Mouse (Mus musculus): ENCODE measurements around the gene Ano5.

The Ano5 gene

GRCm38 (mm10) chr7:51628349-51628748 is 117.5 kb downstream of the Ano5 start:
- DNase-seq (ENCODE audit: low read depth, low spot score), result no peak

DNA sequence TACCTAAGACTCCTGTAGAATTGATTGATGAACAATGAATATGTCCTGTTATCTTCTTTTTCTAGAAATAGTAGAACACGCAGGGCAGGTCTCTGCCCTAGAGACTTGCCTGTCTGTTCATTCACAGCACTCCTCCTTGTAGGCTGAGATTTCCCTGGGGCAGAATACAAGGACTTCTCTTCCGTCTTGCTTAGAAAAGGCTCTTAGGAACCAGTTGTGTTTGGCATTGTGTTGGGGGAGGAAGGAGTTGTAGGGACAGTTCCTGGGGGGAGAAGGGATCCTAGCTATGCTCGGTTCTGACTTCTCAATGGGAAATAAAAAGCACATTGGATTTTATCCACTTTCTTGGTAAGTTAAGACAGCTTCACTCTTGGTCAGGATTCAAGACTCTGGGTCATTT is 118.4 kb downstream of the Ano5 start:
- DNase-seq (ENCODE audit: low read depth, low spot score), result no peak

GRCm38 (mm10) chr7:51631171-51631570 is 120.3 kb downstream of the Ano5 start:
- no peak for DNase-seq (ENCODE audit: low read depth, low spot score)

DNA sequence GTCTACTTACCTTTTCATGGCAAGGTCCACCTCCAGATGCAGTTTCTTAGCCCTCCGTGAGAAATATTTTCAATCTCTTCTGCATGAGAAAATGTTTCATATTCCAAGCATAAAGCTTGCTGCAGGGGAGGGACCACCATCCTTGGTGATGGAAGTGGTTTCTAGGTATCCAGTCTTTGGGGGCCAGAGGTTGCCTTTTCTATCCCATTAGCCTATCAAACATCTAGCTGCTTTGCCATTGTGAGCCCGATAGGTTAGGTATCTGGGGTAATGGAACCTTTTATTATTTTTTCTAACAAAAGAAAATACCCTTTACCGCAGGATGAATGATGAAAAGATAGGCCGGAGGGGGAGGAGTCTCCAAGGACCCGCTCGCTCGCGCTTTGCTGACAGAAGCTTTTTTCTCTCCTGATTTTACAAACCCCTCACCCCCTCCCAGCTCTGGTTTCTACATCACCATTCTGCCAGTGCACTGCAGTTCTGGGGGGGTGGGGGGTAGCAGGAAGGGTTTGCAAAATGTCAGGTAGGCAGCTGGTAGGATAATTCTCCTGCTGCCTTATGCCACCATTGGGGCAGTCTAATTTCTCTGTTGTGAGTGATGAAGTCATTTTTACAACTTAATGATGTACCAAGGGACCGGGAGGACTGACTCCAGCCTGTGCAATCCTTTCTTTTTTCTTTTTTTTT is 121.9 kb downstream of the Ano5 start:
- no peak for DNase-seq (ENCODE audit: low read depth, low spot score)

GRCm38 (mm10) chr7:51633230-51633844 is 122.5 kb downstream of the Ano5 start:
- no peak for DNase-seq (ENCODE audit: low read depth, low spot score)
